Mouse (Mus musculus): Measurements from ENCODE around the gene Txnrd2. TPM values are rescaled to one million over a fixed set of nuclear protein-coding genes. Genes with fewer than 3 reads are reported as not detected.
A peak's percentile ranks its signal among the peaks of the same experiment; 100 is the strongest.

The Txnrd2 gene
- total RNA-seq, 4 experiments from 2014 or later, result 79.2 to 123 (median 103) TPM

DNA sequence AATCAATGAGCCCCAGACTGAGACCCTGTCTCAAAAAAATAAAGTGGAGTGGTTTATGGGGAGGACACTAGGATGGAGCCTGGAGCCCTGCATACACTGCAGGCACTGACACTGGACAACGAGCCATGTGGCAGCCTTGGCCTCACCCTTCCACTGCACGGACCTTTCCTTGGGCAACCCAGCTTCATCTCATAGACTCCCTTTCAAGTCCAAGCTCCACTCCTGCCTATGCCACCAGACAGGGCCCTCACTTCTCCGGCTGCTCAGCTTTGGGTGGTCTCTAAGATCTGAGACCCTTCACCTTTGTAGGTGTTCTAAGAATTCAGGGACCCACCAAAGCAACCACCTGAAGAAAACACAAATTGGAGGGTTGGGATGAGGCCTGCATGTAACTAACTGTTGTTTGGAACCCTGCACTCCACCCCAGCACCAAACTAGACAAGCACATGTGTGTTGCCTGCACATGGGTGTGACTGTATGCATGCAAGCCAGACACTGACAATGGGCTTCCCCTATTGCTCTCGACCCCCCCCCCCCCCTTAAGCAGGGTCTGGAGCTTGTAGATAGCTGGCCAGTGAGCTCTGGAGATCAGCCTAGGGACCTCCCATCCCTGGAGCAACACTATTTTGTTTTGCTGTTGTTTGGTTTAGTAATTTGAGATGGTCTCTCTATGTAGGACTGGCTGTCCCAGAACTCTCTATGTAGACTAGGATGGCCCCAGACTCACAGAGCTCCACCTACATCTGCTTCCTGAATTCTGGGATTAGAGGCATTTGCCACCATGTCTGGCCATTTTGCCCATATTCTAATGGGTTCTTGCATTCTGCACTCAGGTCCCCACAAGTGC is 7.2 kb upstream of the Txnrd2 start:
- no peak for DNase-seq

DNA sequence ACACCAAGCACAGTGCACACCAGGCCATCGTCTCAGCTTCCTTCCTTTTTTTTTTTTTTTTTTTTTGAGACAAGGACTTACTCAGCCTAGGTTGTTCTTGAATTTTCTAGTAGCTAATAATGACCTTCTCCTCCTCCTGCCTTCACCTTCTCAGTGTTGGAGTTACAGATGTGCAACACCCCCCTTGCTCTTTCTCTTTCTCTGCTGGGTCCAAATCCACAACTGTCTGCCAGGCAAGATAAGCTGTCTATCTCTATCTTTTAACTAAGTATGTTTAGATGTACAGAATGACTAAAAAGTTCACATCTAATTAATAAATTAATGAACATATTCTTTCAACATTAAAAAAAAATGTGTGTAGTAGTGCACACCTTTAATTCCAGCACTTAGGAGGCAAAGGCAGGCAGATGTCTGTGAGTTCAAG is 6.6 kb upstream of the Txnrd2 start:
- no peak for DNase-seq

- no peak for DNase-seq
Measured at GRCm38 (mm10) chr16:18420571-18420970, 5.6 kb upstream of the Txnrd2 start.

- no peak for DNase-seq
Measured at GRCm38 (mm10) chr16:18423203-18423914, 2.8 kb upstream of the Txnrd2 start.

DNA sequence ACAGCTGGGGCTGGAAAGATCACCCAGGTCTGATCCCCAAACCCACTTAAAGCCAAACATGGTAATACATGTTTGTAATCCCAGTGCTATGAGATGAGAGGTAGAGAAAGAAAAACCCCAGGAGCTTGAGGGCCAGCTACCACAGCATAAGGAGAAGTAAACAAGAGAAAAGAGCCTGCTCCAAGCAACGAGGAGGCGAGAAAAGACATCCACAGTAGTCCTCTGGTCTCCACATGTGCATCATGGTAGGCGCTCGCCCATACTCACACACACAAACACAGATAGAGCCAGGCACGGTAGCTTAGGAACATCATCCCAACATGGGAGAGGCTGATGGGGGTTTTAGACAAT is 2.3 kb upstream of the Txnrd2 start:
- no peak for DNase-seq

DNA sequence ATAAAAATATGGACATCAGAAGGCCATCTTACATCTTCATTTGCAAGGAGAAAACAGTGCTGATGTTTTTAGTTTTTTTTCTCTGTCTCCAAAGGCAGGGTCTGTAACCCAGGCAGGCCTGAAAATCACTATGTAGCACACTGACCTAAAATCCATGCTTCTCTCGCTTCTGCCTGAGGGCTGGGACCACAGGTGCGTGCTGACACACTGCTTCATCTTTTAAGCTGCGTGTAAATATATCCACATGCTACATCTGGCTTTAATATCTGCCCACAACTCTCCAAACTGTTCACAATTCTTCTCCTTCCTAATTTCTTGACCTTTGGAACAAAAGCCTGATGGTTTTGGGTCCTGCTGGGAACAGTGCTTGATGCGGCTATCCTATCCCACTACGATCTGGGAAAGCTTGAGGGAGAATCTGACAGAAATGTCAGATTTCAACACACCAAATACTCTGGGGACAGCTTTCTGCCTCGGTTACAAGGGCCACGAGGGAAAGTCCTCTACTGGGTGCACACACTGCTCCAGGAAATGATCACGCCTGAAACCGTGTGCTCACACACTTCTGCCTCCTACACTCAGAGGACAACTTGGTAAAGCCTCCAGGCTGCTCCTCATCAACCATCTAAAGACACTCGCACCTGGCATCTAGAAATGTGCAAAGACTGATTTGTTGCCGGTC is 1.7 kb upstream of the Txnrd2 start:
- DNase-seq, result no peak

DNA sequence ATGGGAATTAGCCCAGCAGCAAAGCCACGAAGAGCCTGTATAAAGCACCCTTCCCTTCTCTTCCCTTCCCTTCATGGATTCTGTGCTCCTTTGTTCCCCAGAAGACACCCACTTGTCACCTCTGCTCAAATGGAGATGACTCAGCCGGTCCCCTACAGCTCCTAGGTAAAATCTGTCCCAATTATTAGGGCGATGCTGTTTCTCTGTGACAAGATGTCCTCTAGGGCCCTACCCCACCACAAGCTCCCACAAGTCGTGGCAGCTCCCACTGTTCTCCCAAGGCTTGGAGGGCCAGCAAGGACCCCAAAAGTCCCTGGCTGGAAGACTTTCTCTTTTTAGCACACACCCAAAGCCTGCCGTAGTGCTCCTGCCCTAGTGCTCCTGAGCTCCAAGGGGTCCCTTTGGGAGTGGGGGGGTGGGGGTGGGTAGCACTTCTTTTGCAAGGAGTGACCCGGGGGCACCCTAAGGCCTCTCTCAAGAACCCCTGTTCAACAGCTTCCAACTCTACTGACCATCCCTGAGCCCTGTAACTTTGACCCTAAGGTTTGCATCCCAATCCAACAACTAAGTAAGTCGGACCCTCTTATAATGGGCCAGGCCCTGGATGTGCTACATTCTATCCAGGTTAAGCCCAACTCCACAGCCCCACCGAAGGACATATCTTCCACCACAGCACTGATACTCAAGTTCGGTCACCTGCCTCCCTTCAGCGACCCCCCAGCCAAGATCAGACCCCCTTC is 539 bp upstream of the Txnrd2 start:
- no peak for DNase-seq

DNA sequence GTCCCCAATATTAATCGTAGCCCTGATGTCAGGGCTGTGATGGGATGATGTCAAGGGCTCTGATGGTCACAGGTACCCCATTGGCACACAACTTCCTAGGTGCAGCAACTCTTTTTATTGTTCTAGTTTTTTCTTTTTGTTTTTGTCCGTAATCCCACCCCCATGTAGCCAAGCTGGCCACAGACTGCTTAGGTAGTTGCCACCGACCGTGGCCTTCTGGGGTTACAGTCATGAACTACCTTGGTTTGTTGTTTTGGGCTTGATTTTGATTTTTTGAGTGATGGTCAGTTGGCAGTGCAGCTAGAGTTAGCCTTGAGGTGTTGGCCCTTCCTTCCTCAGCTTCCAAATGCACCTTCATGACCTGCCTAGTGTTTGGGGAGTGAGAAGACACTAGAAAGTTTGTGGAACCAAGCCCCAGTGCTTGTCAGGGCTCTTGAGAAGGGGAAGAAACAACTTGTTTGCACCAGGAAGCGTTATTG is 657 bp downstream of the Txnrd2 start, which contains the start of gene Comt:
Gene Comt, minus strand, starts transcription at position 51 of the 479 bp plus-strand sequence.
- no peak for DNase-seq

- DNase-seq, result no peak
Measured at GRCm38 (mm10) chr16:18428011-18428515, 1.9 kb downstream of the Txnrd2 start.

DNA sequence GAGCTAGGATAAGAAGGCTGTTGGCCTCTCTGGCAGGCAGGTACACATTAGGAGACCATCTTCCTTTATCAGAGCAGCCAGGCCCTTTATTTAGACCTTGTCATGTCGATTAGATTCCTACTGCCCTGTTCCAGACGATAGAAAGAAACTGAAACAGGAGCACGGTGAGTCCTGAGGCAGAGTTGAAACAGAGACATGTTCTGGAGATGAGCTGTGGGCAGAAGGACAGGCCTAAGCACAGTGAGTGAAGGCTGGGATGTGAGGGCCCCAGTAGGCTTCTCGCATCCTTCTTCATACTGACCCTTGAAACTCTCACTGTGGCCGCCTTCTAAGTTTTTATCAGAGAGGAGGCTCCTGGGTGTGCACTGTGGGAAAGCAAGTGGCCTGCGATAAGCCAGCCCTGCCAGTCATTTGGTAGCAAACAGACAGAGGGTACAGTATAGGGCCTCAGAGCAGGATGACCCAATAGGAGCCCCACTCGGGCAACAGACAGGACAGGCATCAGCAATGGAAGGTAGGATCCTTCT is 2.4 kb downstream of the Txnrd2 start:
- DNase-seq, result no peak

DNA sequence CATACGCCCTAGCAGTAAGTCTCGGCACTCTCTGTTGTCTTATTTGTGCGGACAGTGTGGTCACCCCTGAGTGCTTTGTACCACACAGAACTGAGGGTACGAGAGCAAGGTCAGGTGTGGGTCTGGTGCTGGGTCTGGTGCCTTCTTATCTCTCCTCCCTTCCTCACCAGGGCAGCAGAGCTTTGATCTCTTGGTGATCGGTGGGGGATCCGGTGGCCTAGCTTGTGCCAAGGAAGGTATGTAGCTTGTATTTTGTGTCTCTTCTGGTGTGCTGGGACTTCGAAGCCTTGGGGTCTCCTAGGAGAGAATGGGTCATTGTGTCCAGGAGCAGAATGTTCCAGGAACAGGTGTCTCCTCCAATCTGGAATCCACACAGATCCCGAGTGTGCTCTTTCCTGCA is 3.5 kb downstream of the Txnrd2 start:
- DNase-seq, result no peak

- DNase-seq, result no peak
Measured at GRCm38 (mm10) chr16:18430641-18431212, 4.5 kb downstream of the Txnrd2 start.

DNA sequence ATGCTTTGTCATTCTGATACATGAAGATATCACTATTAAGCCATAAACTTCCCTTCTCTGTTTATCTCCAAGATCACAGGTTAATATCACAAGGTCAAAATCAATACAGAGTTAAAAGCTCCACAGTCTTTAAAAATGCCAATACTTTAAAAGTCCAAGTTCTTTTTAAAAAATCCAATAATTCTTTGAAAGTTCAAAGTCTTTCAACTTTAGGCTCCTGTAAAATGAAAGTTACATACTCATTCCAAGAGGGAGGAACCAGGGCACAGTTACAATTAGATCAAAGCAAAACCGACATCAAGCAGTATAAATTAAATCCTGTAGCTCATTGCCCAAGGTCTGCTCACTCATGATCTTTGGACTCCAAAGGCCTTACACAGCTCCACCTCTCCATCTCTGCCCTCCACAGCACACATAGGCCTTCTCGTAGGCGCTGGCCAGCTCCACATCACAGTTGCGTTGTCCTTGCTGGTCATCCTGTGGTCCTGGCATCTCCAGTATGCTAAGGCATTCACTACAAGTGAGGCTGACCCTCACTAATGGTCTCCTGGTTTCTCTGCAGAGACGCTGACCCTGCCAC is 7.2 kb downstream of the Txnrd2 start:
- DNase-seq, result peak; percentile 77

DNA sequence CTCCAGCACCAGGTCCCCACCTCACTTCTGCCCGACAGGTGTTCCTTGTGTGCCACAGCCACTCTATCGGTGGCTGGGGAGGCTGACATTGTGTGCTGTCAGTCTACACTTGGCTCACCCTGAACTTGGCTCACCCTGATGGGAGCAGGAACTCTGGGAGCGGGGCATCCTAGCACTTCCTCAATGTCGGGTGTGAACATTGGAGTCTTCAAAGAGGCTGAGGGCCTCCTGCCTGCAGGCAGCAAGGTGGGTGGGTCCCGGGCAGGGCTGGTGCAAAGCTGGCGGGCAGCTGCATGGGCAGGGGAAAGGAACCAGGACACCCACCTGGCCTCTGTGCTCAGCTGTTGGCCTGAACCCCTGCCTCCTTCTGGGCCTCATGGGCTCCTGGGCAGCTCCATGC is 9.9 kb downstream of the Txnrd2 start:
- DNase-seq, result no peak

DNA sequence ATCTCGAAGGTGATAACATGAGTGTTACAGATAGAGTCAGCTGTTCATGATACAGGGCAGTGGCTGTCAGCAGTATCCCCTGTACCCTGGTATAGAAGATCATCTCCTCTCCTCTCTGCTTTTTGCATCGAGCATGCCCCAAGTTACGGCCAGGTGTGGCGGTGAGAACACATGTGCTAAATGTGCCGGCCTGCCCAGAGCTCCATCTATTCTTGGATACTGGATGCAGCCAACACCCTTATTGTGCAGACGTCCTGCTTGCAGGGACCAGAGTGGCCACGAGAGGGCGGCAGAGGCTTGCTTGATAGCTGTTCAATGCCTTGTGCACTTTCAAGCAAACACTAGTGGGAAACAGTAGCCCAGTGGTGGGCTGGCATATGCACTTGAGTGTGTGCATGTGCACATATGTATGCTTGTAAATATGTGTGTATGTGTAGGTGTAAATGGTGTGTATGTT is 17.2 kb downstream of the Txnrd2 start:
- peak; percentile 83 for DNase-seq

DNA sequence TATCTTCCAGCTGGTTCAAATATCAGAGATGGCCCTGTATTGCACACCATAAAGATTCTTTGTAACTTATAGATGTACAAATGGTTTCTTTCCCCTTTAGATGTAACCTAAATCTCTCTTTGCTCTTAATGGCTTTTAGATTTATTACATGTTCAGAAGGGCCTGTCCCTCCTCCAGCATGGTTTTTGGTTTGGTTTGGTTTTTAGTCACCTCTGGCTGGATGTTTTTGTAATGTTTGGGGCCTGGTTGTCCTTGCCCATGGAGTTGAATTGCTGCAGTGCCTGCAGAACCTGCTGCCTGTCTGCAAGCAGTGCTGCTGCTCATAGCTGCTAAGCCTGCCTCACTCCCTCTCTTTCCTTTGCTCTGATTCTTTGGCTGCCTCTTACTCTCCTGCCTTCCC is 21.1 kb downstream of the Txnrd2 start:
- DNase-seq, result no peak

GRCm38 (mm10) chr16:18448104-18448503 is 21.9 kb downstream of the Txnrd2 start:
- no peak for DNase-seq

DNA sequence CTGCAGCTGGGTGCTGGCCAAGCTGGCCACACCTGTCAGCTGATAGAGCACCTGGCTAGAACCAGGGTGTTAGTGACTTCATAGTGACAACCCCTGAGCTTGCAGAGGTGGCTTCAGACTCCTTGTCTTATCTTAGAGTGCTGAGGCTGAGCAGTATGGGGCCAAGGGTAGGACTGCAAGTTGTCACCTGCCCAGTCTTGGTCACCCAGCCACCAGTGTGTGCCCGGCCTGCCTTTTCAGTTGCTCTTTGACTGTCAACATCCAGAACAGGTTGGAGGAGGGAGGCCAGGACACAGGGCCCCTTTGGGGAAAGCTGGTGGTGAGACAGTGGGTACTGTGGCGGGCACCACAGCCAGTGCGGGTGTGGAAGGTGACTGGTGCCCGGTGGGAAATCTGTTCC is 22.8 kb downstream of the Txnrd2 start:
- no peak for DNase-seq

DNA sequence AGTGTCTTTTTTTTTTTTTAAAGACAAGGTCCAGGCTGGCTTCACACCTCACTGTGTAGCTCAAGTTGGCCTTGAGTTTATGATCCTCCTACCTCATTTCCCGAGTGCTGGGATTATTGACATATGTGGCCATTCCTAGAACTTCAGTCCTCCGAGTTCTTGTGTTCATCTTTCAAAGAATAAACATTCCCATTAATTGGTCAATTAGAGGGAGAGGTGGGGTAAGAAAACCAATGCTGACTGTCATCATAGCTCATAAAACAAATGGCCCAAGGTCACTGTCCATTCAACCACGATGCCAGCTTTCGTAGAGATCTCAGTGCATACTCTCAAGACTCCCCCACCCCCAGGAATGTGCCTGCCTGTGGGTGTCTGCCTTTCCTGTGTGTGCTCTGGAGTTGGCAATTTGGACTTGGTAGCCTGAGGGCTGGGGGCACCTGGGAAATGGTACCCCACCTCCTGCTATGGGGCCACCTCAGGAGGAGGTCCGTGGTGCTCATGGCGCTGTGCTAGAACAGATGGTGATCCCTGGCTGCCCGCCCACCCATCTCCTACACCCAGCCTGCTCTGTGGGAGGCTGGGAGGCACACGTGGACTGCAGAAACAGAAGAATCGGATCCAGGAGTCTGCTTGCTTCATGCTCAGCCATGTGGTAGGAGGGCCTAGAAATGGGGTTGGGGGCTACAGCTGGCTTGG is 25.4 kb downstream of the Txnrd2 start:
- no peak for DNase-seq

DNA sequence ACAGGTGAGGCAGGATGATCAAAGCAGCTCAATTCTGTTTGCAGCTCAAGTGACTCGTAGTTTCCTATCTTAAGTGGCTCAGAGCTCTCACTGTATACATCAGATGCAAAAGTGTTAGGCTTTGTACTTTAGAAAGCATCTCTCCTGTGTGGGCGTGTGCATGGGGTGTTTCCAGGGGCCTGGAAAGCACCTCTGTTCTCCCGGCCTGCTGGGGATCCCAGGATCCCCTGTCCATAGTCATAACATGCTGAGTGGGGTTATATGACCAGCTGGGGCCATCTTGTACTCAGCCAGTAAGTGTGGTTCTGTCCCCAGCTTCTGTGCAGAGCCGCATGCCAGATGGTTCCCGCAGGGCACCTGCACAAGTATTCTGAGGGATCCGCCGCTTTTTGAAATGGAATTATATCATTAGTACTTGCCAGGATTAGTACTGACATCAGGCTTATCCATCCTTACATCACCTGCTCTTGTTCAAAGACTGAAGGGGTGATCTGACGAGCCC is 26.2 kb downstream of the Txnrd2 start:
- no peak for DNase-seq
